ENCODE assay signal across 9 mouse cellular contexts in the genomic region with DNA sequence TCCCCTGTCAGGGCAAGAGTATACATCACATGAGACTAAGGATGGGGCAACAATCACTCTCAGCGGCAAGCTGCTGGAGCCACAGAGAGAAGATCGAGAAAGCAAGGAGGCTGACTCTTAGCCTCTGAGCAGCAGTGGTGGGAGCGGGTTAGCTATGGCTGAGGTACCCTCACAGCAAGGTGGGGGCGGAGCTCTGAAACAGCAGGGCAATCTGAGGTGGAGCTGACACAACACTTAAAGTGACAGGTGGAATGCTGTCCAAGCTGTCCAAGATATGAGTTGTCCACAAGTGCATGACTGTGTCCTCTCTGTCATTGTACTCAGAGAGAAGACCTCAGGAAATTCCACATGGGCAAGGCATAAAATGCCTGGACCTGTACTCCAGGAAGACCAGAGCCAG.
"Had no signal": no experiment of that assay in that cellular context is flagged by ENCODE, and none has a peak within 500 bp of the region (broad histone marks: within the 10 kb centered on the region; RNA-seq: fewer than 3 reads in every experiment).

No protein-coding gene starts in this region.

- H3K4me3 ChIP-seq: left cerebral cortex, adult 2 months; limb, embryonic 10.5 days; liver, embryonic 15.5 days; midbrain, embryonic 12.5 days had no signal

- H3K9ac ChIP-seq: liver, embryonic 15.5 days; lung, embryonic 14.5 days; midbrain, embryonic 12.5 days had no signal

- ATAC-seq: midbrain, embryonic 16.5 days had no signal

- H3K4me1 ChIP-seq: limb, embryonic 10.5 days; midbrain, embryonic 12.5 days had no signal

- H3K4me2 ChIP-seq: liver, embryonic 11.5 days; liver, embryonic 15.5 days; lung, embryonic 14.5 days; midbrain, embryonic 12.5 days had no signal

- H3K9me3 ChIP-seq: limb, embryonic 10.5 days; liver, embryonic 15.5 days; midbrain, embryonic 12.5 days had no signal

- DNase-seq: kidney, postnatal 25 days; lung, embryonic 14.5 days; right cerebral cortex, postnatal 14 days had no signal

- H3K27me3 ChIP-seq: liver, embryonic 15.5 days; midbrain, embryonic 12.5 days had no signal

- H3K27ac ChIP-seq: left cerebral cortex, adult 2 months; limb, embryonic 10.5 days; liver, embryonic 15.5 days; midbrain, embryonic 12.5 days had no signal

- H3K36me3 ChIP-seq: limb, embryonic 10.5 days; midbrain, embryonic 12.5 days had no signal
